ENCODE assay signal across 8 mouse cellular contexts in genomic region chr2:145675756-145676543, GRCm38 (mm10). TPM values are rescaled to one million over a fixed set of nuclear protein-coding genes. Genes with fewer than 3 reads are reported as not detected.
DNase-seq lines count a peak whose midpoint lies in the region; ATAC-seq and TF ChIP-seq lines count a peak whose summit lies in the region.

No protein-coding gene starts in this region.

- TF ChIP-seq POLR2A in thymus, adult 2 months (IDR thresholded peaks at IDR 0.05; ENCODE audit: control insufficient read depth, extremely low read depth, insufficient read depth, low read length, poor library complexity), result no peak

- WGBS in thymus, adult 2 months, result 31% methylated on average over 27 of the region's 27 CpGs
- WGBS in heart, embryonic 10.5 days, result 7% methylated on average over 27 of the region's 27 CpGs
- 1% methylated on average over 27 of the region's 27 CpGs for WGBS in kidney, embryonic 14.5 days
- WGBS in lung, embryonic 16.5 days, result 1% methylated on average over 26 of the region's 27 CpGs

- H3K9ac ChIP-seq in kidney, embryonic 14.5 days (ENCODE audit: low read depth, low read length), result peak overlapping the region; percentile 75
- H3K9ac ChIP-seq in lung, embryonic 16.5 days (ENCODE audit: low read length), result peak overlapping the region; percentile 83

- no peak overlapping the region for H3K27ac ChIP-seq in thymus, adult 2 months (ENCODE audit: control insufficient read depth, insufficient read depth, low read length)
- peak overlapping the region; percentile 90 for H3K27ac ChIP-seq in heart, embryonic 10.5 days
- H3K27ac ChIP-seq in kidney, embryonic 14.5 days (ENCODE audit: low read depth, low read length), result peak overlapping the region; percentile 81
- H3K27ac ChIP-seq in lung, embryonic 16.5 days (ENCODE audit: low read length), result peak overlapping the region; percentile 92

- peak overlapping the region; percentile 58 for H3K4me3 ChIP-seq in thymus, adult 2 months (ENCODE audit: control insufficient read depth, insufficient read depth, low read length)
- peak overlapping the region; percentile 80 for H3K4me3 ChIP-seq in heart, embryonic 10.5 days
- peak overlapping the region; percentile 53 for H3K4me3 ChIP-seq in kidney, embryonic 14.5 days (ENCODE audit: low read length)
- peak overlapping the region; percentile 85 for H3K4me3 ChIP-seq in lung, embryonic 16.5 days (ENCODE audit: low read length)

- ATAC-seq in common myeloid progenitor, adult 5-6 weeks (replicated peaks; ENCODE audit: low read depth, poor library complexity, severe bottlenecking), result peak; percentile 5; the same call in 1 of the 2 replicates
- peak; percentile 50 for ATAC-seq in kidney, embryonic 14.5 days (ENCODE audit: low FRiP score, low TSS enrichment)
- ATAC-seq in lung, embryonic 16.5 days (ENCODE audit: low read depth), result peak; percentile 57

- no peaks in the 10 kb centered on the region for H3K9me3 ChIP-seq in heart, embryonic 10.5 days
- peaks cover 5% of the 10 kb centered on the region; the same call in 1 of the 2 replicates for H3K9me3 ChIP-seq in kidney, embryonic 14.5 days (ENCODE audit: control insufficient read depth, low read length)
- peaks cover 3% of the 10 kb centered on the region; the same call in 1 of the 2 replicates for H3K9me3 ChIP-seq in lung, embryonic 16.5 days (ENCODE audit: control insufficient read depth, low read length)

- no peaks in the 10 kb centered on the region; the same call in 1 of the 2 replicates for H3K27me3 ChIP-seq in thymus, adult 2 months (ENCODE audit: control insufficient read depth, insufficient read depth, low read length)
- no peaks in the 10 kb centered on the region for H3K27me3 ChIP-seq in heart, embryonic 10.5 days (ENCODE audit: insufficient read depth, poor library complexity, severe bottlenecking)
- no peaks in the 10 kb centered on the region for H3K27me3 ChIP-seq in kidney, embryonic 14.5 days (ENCODE audit: control insufficient read depth, insufficient read depth, low read length)
- H3K27me3 ChIP-seq in lung, embryonic 16.5 days (ENCODE audit: control insufficient read depth, insufficient read depth, low read depth, low read length), result no peaks in the 10 kb centered on the region

- H3K4me2 ChIP-seq in kidney, embryonic 14.5 days (replicated peaks; ENCODE audit: low read depth, low read length), result peak overlapping the region; percentile 50
- H3K4me2 ChIP-seq in lung, embryonic 16.5 days (ENCODE audit: low read depth, low read length), result peak overlapping the region; percentile 92

- DNase-seq in thymus, adult 2 months, result peak; percentile 16
- DNase-seq in thymus, postnatal 25 days, result no peak
- DNase-seq in heart, embryonic 10.5 days (ENCODE audit: low spot score), result peak; percentile 82
- DNase-seq in right cerebral cortex, postnatal 4 days, result peak; percentile 32
- DNase-seq in layer of hippocampus, postnatal 36 days, result no peak

- TF ChIP-seq CTCF in thymus, adult 2 months (IDR thresholded peaks at IDR 0.05; ENCODE audit: borderline replicate concordance, control insufficient read depth, extremely low read depth, insufficient read depth, low read length, poor library complexity), result no peak

- H3K36me3 ChIP-seq in thymus, adult 2 months (ENCODE audit: control insufficient read depth, insufficient read depth, low read length), result no peaks in the 10 kb centered on the region
- H3K36me3 ChIP-seq in heart, embryonic 10.5 days, result no peaks in the 10 kb centered on the region; the same call in 1 of the 2 replicates
- no peaks in the 10 kb centered on the region; the same call in 1 of the 2 replicates for H3K36me3 ChIP-seq in kidney, embryonic 14.5 days (ENCODE audit: control insufficient read depth, insufficient read depth, low read length)
- no peaks in the 10 kb centered on the region for H3K36me3 ChIP-seq in lung, embryonic 16.5 days (ENCODE audit: control insufficient read depth, insufficient read depth, low read length)

- H3K4me1 ChIP-seq in thymus, adult 2 months (replicated peaks; ENCODE audit: control insufficient read depth, insufficient read depth, low read length), result peaks cover 5% of the 10 kb centered on the region
- peaks cover 27% of the 10 kb centered on the region for H3K4me1 ChIP-seq in heart, embryonic 10.5 days
- peaks cover 42% of the 10 kb centered on the region for H3K4me1 ChIP-seq in kidney, embryonic 14.5 days (ENCODE audit: control insufficient read depth, insufficient read depth, low read length)
- H3K4me1 ChIP-seq in lung, embryonic 16.5 days (replicated peaks; ENCODE audit: control insufficient read depth, insufficient read depth, low read length), result peaks cover 33% of the 10 kb centered on the region

RNA-seq across cellular contexts. Expression of gene Rin2, which starts 0.9 kb away (rescaled TPM):
- polyA plus RNA-seq in thymus, adult 2 months (2012; rRNA removed), result 3.9 and 5.4 TPM in 2 replicates
- total RNA-seq in common myeloid progenitor, adult 5-6 weeks (2017), result 3.4 and 4.7 TPM in 2 replicates
- 15.5 and 17.3 TPM in 2 replicates for polyA plus RNA-seq in heart, embryonic 10.5 days (2016; fragmentation: Nextera tagmentation; extraction: Ambion mirVana)
- 21.3 and 36.3 TPM in 2 replicates for polyA plus RNA-seq in kidney, embryonic 14.5 days (2014; fragmentation: Nextera tagmentation; extraction: Ambion mirVana)
- polyA plus RNA-seq in lung, embryonic 16.5 days (2015; fragmentation: Nextera tagmentation; extraction: Ambion mirVana), result 37.9 and 41.5 TPM in 2 replicates
- total RNA-seq in layer of hippocampus, postnatal 36 days (2021), result 10 to 100 TPM; 22.3 to 40.7 TPM

Comparison
In these comparisons a context has a peak if more than half of its experiments do, and no peak if none do; other contexts are left out.
1. DNase-seq: peak in thymus, adult 2 months (single experiment), heart, embryonic 10.5 days (single experiment) and right cerebral cortex, postnatal 4 days (single experiment); none in thymus, postnatal 25 days (single experiment) and layer of hippocampus, postnatal 36 days (0 of 2).
2. ATAC-seq: peak in every context shown above with its lines; median percentile 57 in lung, embryonic 16.5 days; 50 in kidney, embryonic 14.5 days; 5 in common myeloid progenitor, adult 5-6 weeks.
3. Peak in every context shown above with its lines, with median percentiles within 50 percentile points of each other: H3K4me3 ChIP-seq.